Mouse (Mus musculus) gastrocnemius, postnatal 14 days (tissue): ENCODE results near the gene 1700017N19Rik. TPM values are rescaled to one million over a fixed set of nuclear protein-coding genes. Genes with fewer than 3 reads are reported as not detected.
"Not testable (repeated sequence)": the region's sequence is repeated elsewhere in the genome, so short reads cannot be mapped to it uniquely, and the experiment has no call there.

Source experiments
- DNase-seq: peaks from one replicate; pipeline ENCODE4 v3.0.0; 2021; ENCODE audit warnings: mixed read lengths
- intact Hi-C: fragments of 180-260 bp; cut with DNase I; formaldehyde crosslinking; loops from one replicate; pipeline ENCODE4 v1.15.1; 2025; ENCODE audit warnings: low total_unique reads
- long read RNA-seq, 2 experiments: library from polyadenylated mRNA; stranded (forward); transcript quantifications; one replicate each; pipeline ENCODE4 v2.0.0; 2021
- total RNA-seq, 2 experiments: library from RNA; stranded (reverse); gene quantifications; 2 replicates each; pipeline ENCODE4 v1.2.3; 2021

The 1700017N19Rik gene
- not detected for total RNA-seq
- long read RNA-seq, experiment 1: 0 reads
- long read RNA-seq, experiment 2: 0 reads

GRCm38 (mm10) chr10:100590323-100590722 lies at the start of gene 1700017N19Rik, which contains the start of gene 4930430F08Rik:
1700017N19Rik (plus strand) TSS chr10:100590484.
4930430F08Rik (minus strand) TSS chr10:100590423.
- DNase-seq: no peak
- intact Hi-C loops: no loop called here

- DNase-seq: no peak
- intact Hi-C loops: no loop called here
Observed at GRCm38 (mm10) chr10:100556566-100557175, 33.6 kb upstream of the 1700017N19Rik start.

DNA sequence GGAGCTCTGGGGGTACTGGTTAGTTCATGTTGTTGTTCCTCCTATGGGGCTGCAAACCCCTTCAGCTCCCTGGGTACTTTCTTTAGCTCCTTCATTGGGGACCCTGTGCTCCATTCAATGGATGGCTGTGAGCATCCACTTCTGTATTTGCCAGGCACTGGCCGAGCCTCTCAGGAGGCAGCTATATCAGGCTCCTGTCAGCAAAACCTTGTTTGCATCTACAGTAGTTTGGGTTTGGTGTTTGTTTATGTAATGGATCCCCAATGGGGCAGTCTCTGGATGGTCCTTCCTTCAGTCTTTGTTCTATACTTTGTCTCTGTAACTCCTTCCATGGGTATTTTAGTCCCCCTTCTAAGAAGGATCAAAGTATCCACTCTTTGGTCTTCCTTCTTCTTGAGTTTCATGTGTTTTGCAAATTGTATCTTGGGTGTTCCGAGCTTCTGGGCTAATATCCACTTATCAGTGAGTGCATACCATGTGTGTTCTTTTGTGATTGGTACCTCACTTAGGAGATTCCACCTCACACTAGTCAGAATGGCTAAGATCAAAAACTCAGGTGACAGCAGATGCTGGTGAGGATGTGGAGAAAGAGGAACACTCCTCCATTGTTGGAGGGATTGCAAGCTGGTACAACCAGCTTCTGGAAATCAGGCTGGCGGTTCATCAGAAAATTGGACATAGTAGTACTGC lies 29.9 kb upstream of the 1700017N19Rik start:
- DNase-seq, intact Hi-C loops: not testable (repeated sequence)

GRCm38 (mm10) chr10:100564112-100564511 lies 26.2 kb upstream of the 1700017N19Rik start:
- DNase-seq: no peak
- intact Hi-C loops: no loop called here

- intact Hi-C loops: no loop called here
- DNase-seq: no peak
Observed at GRCm38 (mm10) chr10:100571707-100572106, 18.6 kb upstream of the 1700017N19Rik start.

GRCm38 (mm10) chr10:100574505-100575149 lies 15.7 kb upstream of the 1700017N19Rik start:
- intact Hi-C loops: no loop called here
- DNase-seq: no peak

GRCm38 (mm10) chr10:100575294-100575693 lies 15.0 kb upstream of the 1700017N19Rik start:
- intact Hi-C loops: no loop called here
- no peak for DNase-seq

DNA sequence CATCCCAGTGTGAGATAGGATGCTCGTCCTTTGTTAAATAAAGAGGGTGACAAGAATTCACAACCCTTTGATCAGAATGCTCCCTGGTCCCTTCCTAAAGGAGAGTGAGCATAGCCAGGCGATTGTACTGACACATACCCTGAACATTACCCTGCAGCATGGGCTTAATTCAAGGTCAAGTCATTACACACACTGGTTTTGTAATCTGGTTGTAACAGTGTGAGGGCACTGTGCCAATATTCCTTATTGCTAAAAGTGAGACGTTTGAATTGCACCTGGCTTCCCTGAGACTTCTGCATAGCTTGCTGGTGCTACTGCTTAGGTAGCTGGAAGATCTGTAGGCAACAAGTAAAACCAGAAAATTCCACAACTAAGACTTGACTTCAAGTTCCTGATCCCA lies 6.1 kb upstream of the 1700017N19Rik start:
- intact Hi-C loops: no loop called here
- DNase-seq: no peak

GRCm38 (mm10) chr10:100588524-100588923 lies 1.8 kb upstream of the 1700017N19Rik start:
- no peak for DNase-seq
- intact Hi-C loops: no loop called here

GRCm38 (mm10) chr10:100588932-100589388 lies 1.3 kb upstream of the 1700017N19Rik start:
- intact Hi-C loops: no loop called here
- DNase-seq: peak; percentile 88

- DNase-seq: no peak
- intact Hi-C loops: no loop called here
Observed at GRCm38 (mm10) chr10:100598339-100598738, 8.1 kb downstream of the 1700017N19Rik start.

GRCm38 (mm10) chr10:100603511-100603910 lies 13.2 kb downstream of the 1700017N19Rik start:
- DNase-seq: no peak
- intact Hi-C loops: no loop called here

GRCm38 (mm10) chr10:100604254-100604653 lies 14.0 kb downstream of the 1700017N19Rik start:
- intact Hi-C loops: no loop called here

GRCm38 (mm10) chr10:100617233-100617903 lies 27.1 kb downstream of the 1700017N19Rik start:
- intact Hi-C loops: no loop called here
- DNase-seq: no peak

More at GRCm38 (mm10) chr10:100604254-100604653, 14.0 kb downstream of the 1700017N19Rik start:
- no peak for DNase-seq

GRCm38 (mm10) chr10:100619474-100619873 lies 29.2 kb downstream of the 1700017N19Rik start:
- DNase-seq: no peak
- intact Hi-C loops: no loop called here

DNA sequence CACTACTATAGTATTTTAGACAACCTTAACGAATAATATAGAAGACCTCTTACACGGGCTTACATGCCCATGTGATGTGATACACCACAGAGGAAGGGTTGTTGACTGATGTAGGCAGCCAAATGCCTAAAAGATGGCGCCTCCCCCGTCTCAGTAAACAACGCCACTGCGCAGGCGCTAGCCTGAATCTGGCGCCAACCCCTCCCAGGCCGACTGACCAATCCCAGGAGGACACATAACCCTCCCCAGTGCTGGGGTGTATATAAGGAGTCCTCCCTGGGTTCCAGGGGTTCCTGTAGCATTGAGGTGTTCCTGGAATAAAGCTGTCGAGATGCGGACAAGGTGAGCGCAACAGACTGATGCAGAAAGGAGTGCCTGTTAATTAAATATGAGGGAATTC lies 29.8 kb downstream of the 1700017N19Rik start:
- intact Hi-C loops: no loop called here
- no peak for DNase-seq

DNA sequence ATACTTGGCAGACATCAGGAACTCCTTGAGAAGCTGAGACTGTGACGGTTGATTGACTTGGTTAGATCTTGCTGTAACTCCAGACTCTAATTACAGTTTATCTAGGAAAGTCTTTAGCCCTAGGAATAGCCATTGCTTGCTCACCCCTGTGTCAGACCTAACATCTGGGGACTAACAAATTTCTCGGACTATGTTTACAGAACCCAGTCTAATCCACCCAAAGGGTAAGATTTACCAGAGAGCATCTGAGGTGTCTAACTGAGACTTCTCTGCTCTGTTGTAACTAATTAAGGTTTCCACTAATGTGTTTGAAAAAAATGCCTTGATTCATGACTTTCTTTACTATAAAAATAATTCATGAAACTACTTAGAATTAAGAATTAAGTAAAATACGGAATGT lies 32.2 kb downstream of the 1700017N19Rik start:
- DNase-seq: no peak
- intact Hi-C loops: no loop called here

- intact Hi-C loops: no loop called here
- DNase-seq: peak; percentile 16
Observed at GRCm38 (mm10) chr10:100629762-100630438, 39.6 kb downstream of the 1700017N19Rik start.

- no peak for DNase-seq
- intact Hi-C loops: no loop called here
Observed at GRCm38 (mm10) chr10:100642887-100643286, 52.6 kb downstream of the 1700017N19Rik start.
